Mouse (Mus musculus) neural tube, embryonic 15.5 days (tissue): Measurements from ENCODE around the gene Kcnmb2. TPM values are rescaled to one million over a fixed set of nuclear protein-coding genes. Genes with fewer than 3 reads are reported as not detected.

Experiments
- ATAC-seq: fragments of 200-750 bp; cut with Nextera tagmentation; 2 replicates; pipeline ENCODE4 v1.8.0; 2017; ENCODE audit warnings: mild to moderate bottlenecking, moderate TSS enrichment, moderate library complexity; ENCODE audit not compliant: low FRiP score
- H3K27ac ChIP-seq: fragments of 300-500 bp; sonication (generic); replicated peaks from 2 replicates; pipeline ENCODE4 v1.5.1; 2015; ENCODE audit warnings: mild to moderate bottlenecking, inconsistent platforms
- H3K27me3 ChIP-seq: fragments of 300-500 bp; sonication (generic); replicated peaks from 2 replicates; pipeline ENCODE4 v1.6.1; 2015; ENCODE audit warnings: inconsistent platforms
- H3K36me3 ChIP-seq: fragments of 300-500 bp; sonication (generic); 2 replicates; pipeline ENCODE4 v1.6.1; 2015; ENCODE audit warnings: inconsistent platforms
- H3K4me1 ChIP-seq: fragments of 300-500 bp; sonication (generic); 2 replicates; pipeline ENCODE4 v1.6.1; 2015; ENCODE audit warnings: inconsistent platforms
- H3K4me2 ChIP-seq: fragments of 300-500 bp; sonication (generic); 2 replicates; pipeline ENCODE4 v1.6.1; 2015; ENCODE audit warnings: inconsistent platforms, mild to moderate bottlenecking, moderate library complexity
- H3K4me3 ChIP-seq: fragments of 300-500 bp; sonication (generic); replicated peaks from 2 replicates; pipeline ENCODE4 v1.5.1; 2015; ENCODE audit warnings: mild to moderate bottlenecking, inconsistent platforms
- H3K9ac ChIP-seq: fragments of 300-500 bp; sonication (generic); replicated peaks from 2 replicates; pipeline ENCODE4 v1.6.1; 2015; ENCODE audit warnings: mild to moderate bottlenecking, inconsistent platforms
- H3K9me3 ChIP-seq: fragments of 300-500 bp; sonication (generic); replicated peaks from 2 replicates; pipeline ENCODE4 v1.6.1; 2016; ENCODE audit warnings: inconsistent platforms
- WGBS: fragments of 180-500 bp; shearing (Covaris S2); methylation state at CpG from one replicate; pipeline ENCODE4 v1.1.7; 2015; ENCODE audit warnings: mixed read lengths; 5-methylcytosine and 5-hydroxymethylcytosine counted together
- polyA plus RNA-seq: library from polyadenylated mRNA; unstranded; fragments of >200 nt; fragmentation: Nextera tagmentation; extraction: Ambion mirVana; gene quantifications from 2 replicates; pipeline ENCODE4 v1.2.1, GENCODE M21; 2015

Gene Kcnmb2
- polyA plus RNA-seq, 1 experiment from 2014 or later: 21.1 TPM

- ATAC-seq: no peak
- Histone ChIP-seq H3K27me3 (no peaks in the 10 kb centered on the region), H3K4me3 (no peak overlapping the region), H3K9me3 (no peaks in the 10 kb centered on the region), H3K27ac (no peak overlapping the region), H3K4me1 (no peaks in the 10 kb centered on the region), H3K36me3 (no peaks in the 10 kb centered on the region), H3K4me2 (no peak overlapping the region), H3K9ac (no peak overlapping the region)
- 35% methylated on average over 6 of the region's 6 CpGs for WGBS
Measured at GRCm38 (mm10) chr3:31941478-31941877, 39.2 kb downstream of the Kcnmb2 start.

GRCm38 (mm10) chr3:31954213-31954612, 51.9 kb downstream of the Kcnmb2 start:
- H3K4me2 ChIP-seq: no peak overlapping the region
- H3K4me1 ChIP-seq: peaks cover 3% of the 10 kb centered on the region; the same call in 1 of the 2 replicates
- H3K27ac ChIP-seq: no peak overlapping the region
- H3K9ac ChIP-seq: no peak overlapping the region
- no peak for ATAC-seq
- H3K4me3 ChIP-seq: no peak overlapping the region
- no peaks in the 10 kb centered on the region for H3K9me3 ChIP-seq
- H3K36me3 ChIP-seq: no peaks in the 10 kb centered on the region
- no peaks in the 10 kb centered on the region for H3K27me3 ChIP-seq
- WGBS: 52% methylated on average over 3 of the region's 3 CpGs

GRCm38 (mm10) chr3:31955004-31955403, 52.7 kb downstream of the Kcnmb2 start:
- H3K9me3 ChIP-seq: no peaks in the 10 kb centered on the region
- WGBS: 47% methylated on average over 2 of the region's 2 CpGs
- H3K4me3 ChIP-seq: no peak overlapping the region
- peak; percentile 70 for ATAC-seq
- H3K36me3 ChIP-seq: no peaks in the 10 kb centered on the region
- H3K27me3 ChIP-seq: no peaks in the 10 kb centered on the region
- H3K4me1 ChIP-seq: peaks cover 3% of the 10 kb centered on the region; the same call in 1 of the 2 replicates
- H3K27ac ChIP-seq: no peak overlapping the region
- H3K9ac ChIP-seq: no peak overlapping the region
- no peak overlapping the region for H3K4me2 ChIP-seq

- no peak overlapping the region for H3K4me3 ChIP-seq
- H3K27ac ChIP-seq: no peak overlapping the region
- no peak for ATAC-seq
- H3K9me3 ChIP-seq: no peaks in the 10 kb centered on the region
- no peak overlapping the region for H3K4me2 ChIP-seq
- H3K36me3 ChIP-seq: no peaks in the 10 kb centered on the region
- WGBS: 77% methylated on average over 5 of the region's 5 CpGs
- H3K27me3 ChIP-seq: no peaks in the 10 kb centered on the region
- H3K4me1 ChIP-seq: peaks cover 6% of the 10 kb centered on the region; the same call in 1 of the 2 replicates
- H3K9ac ChIP-seq: no peak overlapping the region
Measured at GRCm38 (mm10) chr3:31959821-31960220, 57.5 kb downstream of the Kcnmb2 start.

- H3K4me2 ChIP-seq: no peak overlapping the region
- no peaks in the 10 kb centered on the region for H3K36me3 ChIP-seq
- H3K4me3 ChIP-seq: no peak overlapping the region
- H3K27me3 ChIP-seq: no peaks in the 10 kb centered on the region
- no peak for ATAC-seq
- 35% methylated on average over 3 of the region's 3 CpGs for WGBS
- peaks cover 8% of the 10 kb centered on the region; the same call in 1 of the 2 replicates for H3K4me1 ChIP-seq
- no peaks in the 10 kb centered on the region for H3K9me3 ChIP-seq
- peak overlapping the region; percentile 23; the same call in 1 of the 2 replicates for H3K27ac ChIP-seq
- no peak overlapping the region for H3K9ac ChIP-seq
Measured at GRCm38 (mm10) chr3:31961175-31961574, 58.9 kb downstream of the Kcnmb2 start.

- no peak overlapping the region for H3K9ac ChIP-seq
- 94% methylated on average over 3 of the region's 3 CpGs for WGBS
- no peak overlapping the region for H3K4me2 ChIP-seq
- H3K27ac ChIP-seq: no peak overlapping the region
- H3K4me1 ChIP-seq: peaks cover 8% of the 10 kb centered on the region; the same call in 1 of the 2 replicates
- H3K27me3 ChIP-seq: no peaks in the 10 kb centered on the region
- H3K4me3 ChIP-seq: no peak overlapping the region
- ATAC-seq: no peak
- no peaks in the 10 kb centered on the region for H3K36me3 ChIP-seq
- H3K9me3 ChIP-seq: no peaks in the 10 kb centered on the region
Measured at GRCm38 (mm10) chr3:31963076-31963475, 60.8 kb downstream of the Kcnmb2 start.

GRCm38 (mm10) chr3:31979661-31980060, 77.4 kb downstream of the Kcnmb2 start:
- H3K9ac ChIP-seq: no peak overlapping the region
- H3K36me3 ChIP-seq: no peaks in the 10 kb centered on the region
- no peaks in the 10 kb centered on the region for H3K9me3 ChIP-seq
- WGBS: 32% methylated on average over 3 of the region's 3 CpGs
- no peak overlapping the region for H3K4me2 ChIP-seq
- H3K27me3 ChIP-seq: no peaks in the 10 kb centered on the region
- no peak for ATAC-seq
- peaks cover 4% of the 10 kb centered on the region for H3K4me1 ChIP-seq
- H3K4me3 ChIP-seq: no peak overlapping the region
- no peak overlapping the region for H3K27ac ChIP-seq

- Histone ChIP-seq H3K4me2 (no peak overlapping the region), H3K4me3 (no peak overlapping the region), H3K27ac (no peak overlapping the region), H3K36me3 (no peaks in the 10 kb centered on the region), H3K9me3 (no peaks in the 10 kb centered on the region), H3K27me3 (no peaks in the 10 kb centered on the region), H3K4me1 (peaks cover 7% of the 10 kb centered on the region), H3K9ac (no peak overlapping the region)
- WGBS: 35% methylated on average over 5 of the region's 5 CpGs
- no peak for ATAC-seq
Measured at GRCm38 (mm10) chr3:31982444-31982843, 80.1 kb downstream of the Kcnmb2 start.

GRCm38 (mm10) chr3:31985103-31985502, 82.8 kb downstream of the Kcnmb2 start:
- H3K9me3 ChIP-seq: no peaks in the 10 kb centered on the region
- WGBS: 71% methylated on average over 4 of the region's 4 CpGs
- no peaks in the 10 kb centered on the region for H3K36me3 ChIP-seq
- H3K4me3 ChIP-seq: no peak overlapping the region
- no peak overlapping the region for H3K9ac ChIP-seq
- peak; percentile 32; the same call in 1 of the 2 replicates for ATAC-seq
- no peak overlapping the region for H3K27ac ChIP-seq
- H3K4me1 ChIP-seq: peaks cover 7% of the 10 kb centered on the region
- no peak overlapping the region for H3K4me2 ChIP-seq
- no peaks in the 10 kb centered on the region for H3K27me3 ChIP-seq

- Histone ChIP-seq H3K27me3 (no peaks in the 10 kb centered on the region), H3K4me2 (no peak overlapping the region), H3K36me3 (no peaks in the 10 kb centered on the region), H3K9ac (no peak overlapping the region), H3K4me1 (no peaks in the 10 kb centered on the region), H3K9me3 (no peaks in the 10 kb centered on the region), H3K27ac (no peak overlapping the region), H3K4me3 (no peak overlapping the region)
- 73% methylated on average over 5 of the region's 5 CpGs for WGBS
- ATAC-seq: no peak
Measured at GRCm38 (mm10) chr3:31991526-31992045, 89.3 kb downstream of the Kcnmb2 start.

- Histone ChIP-seq H3K36me3 (no peaks in the 10 kb centered on the region), H3K4me3 (no peak overlapping the region), H3K9me3 (no peaks in the 10 kb centered on the region), H3K27me3 (no peaks in the 10 kb centered on the region), H3K4me2 (no peak overlapping the region), H3K9ac (no peak overlapping the region), H3K4me1 (no peaks in the 10 kb centered on the region), H3K27ac (no peak overlapping the region)
- WGBS: 93% methylated on average over 5 of the region's 5 CpGs
- no peak for ATAC-seq
Measured at GRCm38 (mm10) chr3:32011566-32011965, 109.3 kb downstream of the Kcnmb2 start.

GRCm38 (mm10) chr3:32012205-32012931, 110.1 kb downstream of the Kcnmb2 start:
- ATAC-seq: no peak
- no peak overlapping the region for H3K27ac ChIP-seq
- 77% methylated on average over 12 of the region's 12 CpGs for WGBS
- no peak overlapping the region for H3K4me2 ChIP-seq
- H3K36me3 ChIP-seq: no peaks in the 10 kb centered on the region
- no peak overlapping the region for H3K9ac ChIP-seq
- no peaks in the 10 kb centered on the region for H3K9me3 ChIP-seq
- H3K4me1 ChIP-seq: no peaks in the 10 kb centered on the region
- no peak overlapping the region for H3K4me3 ChIP-seq
- no peaks in the 10 kb centered on the region for H3K27me3 ChIP-seq
